Mouse (Mus musculus): ENCODE results near the gene Bet1l.

Gene Bet1l

DNA sequence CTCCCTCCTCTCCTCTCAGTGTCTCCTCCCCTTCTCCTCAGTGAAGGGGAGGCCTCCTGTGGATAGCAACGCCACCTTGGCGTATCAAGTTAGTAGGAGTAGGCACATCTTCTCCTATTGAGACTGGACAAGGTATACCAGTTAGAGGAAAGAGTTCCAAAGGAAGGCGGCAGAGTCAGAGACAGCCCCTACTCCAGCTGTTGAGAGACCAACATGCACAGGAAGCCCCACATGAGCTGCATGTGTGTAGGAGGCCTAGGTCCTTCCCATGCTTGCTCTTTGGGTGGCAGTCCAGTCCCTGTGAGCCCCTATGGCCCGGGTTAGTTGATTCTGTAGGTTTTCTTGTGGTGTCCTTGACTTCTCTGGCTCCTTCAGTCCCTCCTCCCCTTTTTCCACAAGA lies 24.0 kb downstream of the Bet1l start:
- DNase-seq (ENCODE audit: extremely low read depth, low read depth) = no peak

GRCm38 (mm10) chr7:140831447-140831846 lies 25.9 kb downstream of the Bet1l start:
- DNase-seq (ENCODE audit: extremely low read depth, low read depth) = no peak

GRCm38 (mm10) chr7:140828171-140828881 lies 29.1 kb downstream of the Bet1l start:
- DNase-seq (ENCODE audit: extremely low read depth, low read depth) = no peak

DNA sequence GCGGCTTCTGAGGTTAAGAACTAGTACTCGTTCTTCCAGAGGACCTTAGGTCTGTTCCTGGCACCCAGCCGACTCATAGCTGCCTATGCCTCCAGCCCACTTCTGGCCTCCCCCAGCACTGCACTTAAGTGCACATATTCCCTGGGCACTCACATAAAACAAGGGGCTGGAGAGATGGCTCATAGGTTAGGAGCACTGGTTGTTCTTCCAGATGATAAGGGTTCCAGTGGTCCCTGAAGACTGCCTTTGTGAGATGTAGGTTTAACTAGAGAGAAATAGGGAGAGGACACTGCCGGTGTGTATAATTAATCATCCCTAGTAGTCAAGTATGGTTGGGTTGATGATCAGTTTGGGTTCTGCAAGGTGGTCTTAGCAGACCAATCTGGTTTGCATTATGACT lies 34.6 kb downstream of the Bet1l start:
- no peak for DNase-seq (ENCODE audit: extremely low read depth, low read depth)

GRCm38 (mm10) chr7:140821653-140822329 lies 35.6 kb downstream of the Bet1l start, which contains the start of gene Zfp941:
Gene Zfp941 (minus strand): TSS chr7:140822178.
- no peak for DNase-seq (ENCODE audit: extremely low read depth, low read depth)

DNA sequence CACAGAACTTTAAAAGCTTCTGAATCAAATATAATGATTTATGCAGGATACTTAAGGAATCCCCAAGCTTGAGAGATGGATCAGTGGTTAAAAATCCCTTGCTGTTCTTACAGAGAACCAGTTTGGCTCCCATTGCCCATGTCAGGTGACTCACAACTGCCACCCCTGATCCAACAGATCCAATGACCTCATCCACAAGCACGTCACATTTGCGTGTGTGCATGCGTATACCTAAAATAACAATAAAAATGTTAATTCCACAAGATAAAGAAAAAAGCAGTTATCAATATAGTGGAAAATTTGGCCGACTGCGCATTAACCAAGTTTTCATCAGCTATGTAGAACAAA lies 36.1 kb downstream of the Bet1l start:
- DNase-seq (ENCODE audit: extremely low read depth, low read depth) = no peak

GRCm38 (mm10) chr7:140820173-140820572 lies 37.2 kb downstream of the Bet1l start:
- DNase-seq (ENCODE audit: extremely low read depth, low read depth) = no peak

GRCm38 (mm10) chr7:140812850-140813249 lies 44.5 kb downstream of the Bet1l start:
- DNase-seq (ENCODE audit: extremely low read depth, low read depth) = no peak

DNA sequence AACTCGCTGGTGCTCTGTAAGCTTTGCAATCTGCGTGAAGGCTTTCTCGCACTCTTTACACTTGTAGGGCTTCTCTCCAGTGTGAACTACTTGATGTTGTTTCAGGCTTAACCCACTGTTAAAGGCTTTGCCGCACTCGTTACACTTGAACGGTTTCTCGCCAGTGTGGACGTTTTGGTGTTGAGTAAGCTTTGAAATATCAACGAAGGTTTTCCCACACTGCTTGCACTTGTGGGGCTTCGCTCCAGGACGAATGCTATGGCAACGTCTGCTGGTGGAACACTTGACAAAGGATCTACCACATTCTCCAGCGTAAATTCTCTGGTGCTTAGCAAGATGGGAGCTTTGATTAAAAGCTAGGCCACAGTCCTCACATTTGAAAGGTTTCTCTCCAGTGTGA lies 45.7 kb downstream of the Bet1l start:
- DNase-seq (ENCODE audit: extremely low read depth, low read depth) = no peak

DNA sequence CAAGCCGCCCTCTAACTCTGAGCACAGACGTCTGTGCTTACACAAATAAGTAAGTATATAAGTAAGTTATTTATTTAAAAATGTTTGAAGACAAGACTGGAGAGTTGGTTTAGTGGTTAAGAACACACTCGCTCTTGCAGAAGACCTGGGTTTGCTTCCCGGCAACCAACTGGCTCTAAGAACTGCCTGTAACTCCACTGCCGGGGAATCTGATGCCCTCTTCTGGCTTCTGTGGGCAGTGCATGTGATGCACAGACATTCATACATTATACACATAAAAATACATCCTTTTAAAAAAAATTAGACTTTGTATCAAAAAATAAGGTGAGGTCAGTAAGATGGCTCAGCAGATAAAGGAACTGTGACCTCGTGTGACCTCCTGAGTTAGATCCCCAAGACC lies 46.9 kb downstream of the Bet1l start:
- DNase-seq (ENCODE audit: extremely low read depth, low read depth) = peak; percentile 21

DNA sequence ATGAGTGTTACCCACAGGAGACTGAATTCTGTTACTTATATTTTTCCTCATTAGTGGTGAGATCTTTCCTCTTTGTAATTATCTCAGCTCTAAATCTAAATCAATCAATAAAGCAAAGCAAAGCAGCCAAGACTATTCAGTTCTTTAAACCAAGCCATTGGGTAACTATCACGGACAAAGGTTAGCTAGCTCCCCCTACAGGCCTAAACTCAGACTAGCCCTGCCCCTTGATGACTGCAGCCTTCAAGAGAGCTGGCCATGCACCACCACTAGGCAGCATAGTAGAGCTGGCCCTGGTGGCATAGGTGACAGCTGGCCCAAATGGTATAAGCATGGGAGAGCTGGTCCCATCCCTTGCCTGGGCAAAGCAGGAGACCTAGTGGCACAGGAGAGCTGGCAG lies 51.7 kb downstream of the Bet1l start:
- DNase-seq (ENCODE audit: extremely low read depth, low read depth) = peak; percentile 26

All from MEL-GATA-1-ER (cell line).